Mouse (Mus musculus) bone marrow macrophage, adult 2 months (primary cell): ENCODE measurements around the gene Kcne3. TPM values are rescaled to one million over a fixed set of nuclear protein-coding genes. Genes with fewer than 3 reads are reported as not detected.

Source experiments
- H3K27ac ChIP-seq: 2 replicates; pipeline ENCODE4 v1.5.1; 2012; ENCODE audit warnings: low read depth, low read length; ENCODE audit not compliant: insufficient read depth
- H3K4me1 ChIP-seq: 2 replicates; pipeline ENCODE4 v1.6.1; 2012; ENCODE audit warnings: low read length; ENCODE audit not compliant: control insufficient read depth, insufficient read depth
- H3K4me3 ChIP-seq: 2 replicates; pipeline ENCODE4 v1.5.1; 2012; ENCODE audit warnings: mild to moderate bottlenecking, low read length, moderate library complexity; ENCODE audit not compliant: insufficient read depth
- CTCF ChIP-seq: IDR thresholded peaks from 2 replicates; pipeline ENCODE4 v1.5.1; 2012; ENCODE audit warnings: low read depth, mild to moderate bottlenecking, low read length, moderate library complexity
- POLR2A ChIP-seq: IDR thresholded peaks from 2 replicates; pipeline ENCODE4 v1.6.1; 2012; ENCODE audit warnings: mild to moderate bottlenecking, low read depth, low read length, borderline replicate concordance
- polyA plus RNA-seq: library from polyadenylated mRNA; stranded (reverse); fragments of >200 nt; gene quantifications from 2 replicates; pipeline ENCODE4 v1.2.4, GENCODE M21; 2012; ENCODE audit not compliant: missing spikeins, insufficient read depth, insufficient read length

Gene Kcne3
- polyA plus RNA-seq, 1 experiment: 1.7 TPM

- H3K27ac ChIP-seq: no peak overlapping the region
- H3K4me1 ChIP-seq: peaks cover 36% of the 10 kb centered on the region
- TF ChIP-seq CTCF (no peak), POLR2A (no peak)
- no peak overlapping the region for H3K4me3 ChIP-seq
Observed at GRCm38 (mm10) chr7:100179836-100180407, 3.6 kb downstream of the Kcne3 start.

- Histone ChIP-seq H3K4me3 (no peak overlapping the region), H3K27ac (no peak overlapping the region), H3K4me1 (peaks cover 26% of the 10 kb centered on the region)
- TF ChIP-seq POLR2A (no peak), CTCF (no peak)
Observed at GRCm38 (mm10) chr7:100181176-100181575, 4.9 kb downstream of the Kcne3 start.

- TF ChIP-seq POLR2A (no peak), CTCF (no peak)
- Histone ChIP-seq H3K27ac (0 out of 2 replicates have a peak overlapping the region, but pooled peaks have one; percentile 54), H3K4me3 (no peak overlapping the region), H3K4me1 (peaks cover 21% of the 10 kb centered on the region)
Observed at GRCm38 (mm10) chr7:100181614-100182013, 5.3 kb downstream of the Kcne3 start.

- peak overlapping the region; percentile 54 for H3K27ac ChIP-seq
- TF ChIP-seq CTCF (no peak), POLR2A (no peak)
- H3K4me1 ChIP-seq: peaks cover 20% of the 10 kb centered on the region
- H3K4me3 ChIP-seq: no peak overlapping the region
Observed at GRCm38 (mm10) chr7:100182388-100182787, 6.1 kb downstream of the Kcne3 start.

GRCm38 (mm10) chr7:100187601-100188000 lies 11.3 kb downstream of the Kcne3 start:
- Histone ChIP-seq H3K4me3 (no peak overlapping the region), H3K27ac (no peak overlapping the region), H3K4me1 (peaks cover 10% of the 10 kb centered on the region)
- no peak for TF ChIP-seq POLR2A
- peak; percentile 85 for TF ChIP-seq CTCF

- Histone ChIP-seq H3K27ac (no peak overlapping the region), H3K4me1 (peaks cover 6% of the 10 kb centered on the region), H3K4me3 (no peak overlapping the region)
- no peak for TF ChIP-seq POLR2A
Observed at GRCm38 (mm10) chr7:100190167-100190566, 13.9 kb downstream of the Kcne3 start.

- TF ChIP-seq CTCF (peak; percentile 78), POLR2A (no peak)
- no peak overlapping the region for H3K27ac ChIP-seq
- no peak overlapping the region for H3K4me3 ChIP-seq
- peaks cover 6% of the 10 kb centered on the region for H3K4me1 ChIP-seq
Observed at GRCm38 (mm10) chr7:100190778-100191177, 14.5 kb downstream of the Kcne3 start.

- Histone ChIP-seq H3K27ac (no peak overlapping the region), H3K4me1 (peaks cover 13% of the 10 kb centered on the region), H3K4me3 (no peak overlapping the region)
- no peak for TF ChIP-seq CTCF
- TF ChIP-seq POLR2A: no peak
Observed at GRCm38 (mm10) chr7:100201191-100201590, 24.9 kb downstream of the Kcne3 start.

- Histone ChIP-seq H3K4me3 (no peak overlapping the region), H3K4me1 (peaks cover 24% of the 10 kb centered on the region), H3K27ac (no peak overlapping the region)
- TF ChIP-seq POLR2A (no peak), CTCF (no peak)
Observed at GRCm38 (mm10) chr7:100203616-100204015, 27.3 kb downstream of the Kcne3 start.

- H3K4me3 ChIP-seq: no peak overlapping the region
- H3K4me1 ChIP-seq: peaks cover 23% of the 10 kb centered on the region
- no peak for TF ChIP-seq POLR2A
- TF ChIP-seq CTCF: no peak
- no peak overlapping the region for H3K27ac ChIP-seq
Observed at GRCm38 (mm10) chr7:100204871-100205270, 28.6 kb downstream of the Kcne3 start.
